Mouse (Mus musculus): ENCODE data around the gene Pacsin2. TPM values are rescaled to one million over a fixed set of nuclear protein-coding genes. Genes with fewer than 3 reads are reported as not detected.

The Pacsin2 gene
- polyA plus RNA-seq, 2 experiments, result 41.6 to 58.4 TPM

DNA sequence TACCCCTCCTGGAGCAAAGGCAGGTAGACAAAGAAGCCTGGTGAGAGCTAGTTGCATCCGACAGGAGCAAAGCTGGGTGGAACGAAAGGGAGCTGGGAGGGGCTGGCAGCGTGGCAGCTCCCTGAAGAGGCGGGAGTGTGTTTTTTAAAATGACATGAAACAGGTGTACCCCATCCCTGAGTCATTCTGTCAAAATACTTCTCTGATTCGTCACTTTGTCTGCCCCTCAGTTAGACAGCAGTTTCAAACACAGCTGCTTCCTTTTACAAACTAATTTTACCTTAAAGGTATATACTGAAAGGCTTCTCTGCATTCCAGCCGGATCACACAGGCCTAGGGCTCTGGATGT lies 30.1 kb upstream of the Pacsin2 start:
- no peak for TF ChIP-seq POLR2A (IDR thresholded peaks at IDR 0.05; ENCODE audit: borderline replicate concordance, extremely low read depth, insufficient read depth, insufficient read length)
- no peaks in the 10 kb centered on the region for H3K4me1 ChIP-seq (ENCODE audit: control insufficient read depth, insufficient read depth, low read length)
- no peaks in the 10 kb centered on the region for H3K9me3 ChIP-seq (ENCODE audit: control insufficient read depth, low read length)
- DNase-seq (ENCODE audit: low spot score) (no peak), ATAC-seq (ENCODE audit: low FRiP score, low read depth) (no peak)
- no peak overlapping the region for H3K4me2 ChIP-seq (replicated peaks; ENCODE audit: low read depth, low read length, severe bottlenecking)
- H3K27me3 ChIP-seq (ENCODE audit: control insufficient read depth, insufficient read depth, low read length), result no peaks in the 10 kb centered on the region
- H3K9ac ChIP-seq (ENCODE audit: low read depth, low read length, severe bottlenecking), result no peak overlapping the region
- H3K36me3 ChIP-seq (ENCODE audit: control insufficient read depth, insufficient read depth, low read length), result peaks cover 62% of the 10 kb centered on the region
- no peak overlapping the region for H3K4me3 ChIP-seq (replicated peaks; ENCODE audit: low read length)
- H3K27ac ChIP-seq (replicated peaks; ENCODE audit: low read depth, low read length), result no peak overlapping the region
- WGBS, result 73% methylated on average over 6 of the region's 6 CpGs

DNA sequence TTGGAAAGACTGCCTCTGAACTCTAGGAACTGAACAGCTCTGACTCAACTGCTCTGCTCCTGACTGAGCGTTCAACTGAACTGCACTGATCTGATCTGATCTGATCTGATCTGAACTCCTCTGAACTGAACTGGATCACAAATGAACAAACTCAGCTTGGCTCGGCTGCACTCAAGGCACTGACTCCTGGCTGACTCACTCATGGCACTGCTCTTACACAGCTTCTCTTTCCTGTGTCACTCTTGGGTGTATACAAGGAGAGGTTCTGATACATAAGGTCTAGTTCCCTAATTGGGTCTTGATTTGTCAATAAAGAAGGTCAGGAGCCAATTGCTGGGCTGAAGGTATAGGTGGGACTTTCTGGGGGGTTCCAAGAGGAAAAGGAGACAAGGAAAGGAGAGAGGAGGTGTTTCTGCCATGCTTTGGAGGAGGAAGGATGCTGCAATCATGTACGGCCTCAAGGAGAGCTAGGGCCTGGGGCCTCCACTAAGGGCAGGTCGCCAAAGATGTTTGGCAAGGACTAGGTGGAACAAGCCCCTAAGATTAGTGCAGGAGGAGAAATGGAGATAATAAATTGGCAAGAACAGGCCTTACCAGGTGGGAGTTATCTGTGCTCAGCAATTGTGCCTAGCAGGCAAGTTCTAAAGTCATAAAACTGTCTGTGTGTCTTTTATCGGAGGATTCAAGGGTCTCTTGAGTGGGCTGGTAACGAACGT lies 29.6 kb upstream of the Pacsin2 start:
- no peak overlapping the region for H3K4me3 ChIP-seq (replicated peaks; ENCODE audit: low read length)
- no peak overlapping the region for H3K9ac ChIP-seq (ENCODE audit: low read depth, low read length, severe bottlenecking)
- no peak for TF ChIP-seq POLR2A (IDR thresholded peaks at IDR 0.05; ENCODE audit: borderline replicate concordance, extremely low read depth, insufficient read depth, insufficient read length)
- H3K4me1 ChIP-seq (ENCODE audit: control insufficient read depth, insufficient read depth, low read length), result no peaks in the 10 kb centered on the region
- H3K9me3 ChIP-seq (ENCODE audit: control insufficient read depth, low read length), result no peaks in the 10 kb centered on the region
- H3K36me3 ChIP-seq (ENCODE audit: control insufficient read depth, insufficient read depth, low read length), result peaks cover 58% of the 10 kb centered on the region
- ATAC-seq (ENCODE audit: low FRiP score, low read depth) (no peak), DNase-seq (ENCODE audit: low spot score) (no peak)
- no peak overlapping the region for H3K4me2 ChIP-seq (replicated peaks; ENCODE audit: low read depth, low read length, severe bottlenecking)
- WGBS, result 75% methylated on average over 7 of the region's 7 CpGs
- no peaks in the 10 kb centered on the region for H3K27me3 ChIP-seq (ENCODE audit: control insufficient read depth, insufficient read depth, low read length)
- no peak overlapping the region for H3K27ac ChIP-seq (replicated peaks; ENCODE audit: low read depth, low read length)

DNA sequence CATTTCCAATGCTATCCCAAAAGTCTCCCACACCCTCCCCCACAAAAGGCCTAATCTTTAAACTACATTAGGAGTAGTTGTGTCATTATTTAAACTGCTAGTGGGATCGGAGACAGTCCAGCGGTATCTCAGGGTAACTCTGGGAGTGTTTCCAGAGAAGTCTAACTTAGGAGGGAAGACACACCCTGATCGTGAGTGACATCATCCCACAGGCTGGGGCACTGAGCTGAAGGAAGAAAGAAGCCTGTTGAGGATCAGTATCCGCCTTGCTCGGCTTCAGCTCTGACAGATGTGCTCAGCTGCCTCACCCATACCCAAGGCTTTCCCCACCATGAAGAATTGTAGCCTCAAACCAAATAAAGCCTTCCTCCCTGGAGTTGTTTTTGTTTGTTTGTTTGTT lies 27.5 kb upstream of the Pacsin2 start:
- Histone ChIP-seq H3K36me3 (ENCODE audit: control insufficient read depth, insufficient read depth, low read length) (peaks cover 41% of the 10 kb centered on the region), H3K27me3 (ENCODE audit: control insufficient read depth, insufficient read depth, low read length) (no peaks in the 10 kb centered on the region), H3K4me3 (replicated peaks; ENCODE audit: low read length) (no peak overlapping the region), H3K4me1 (ENCODE audit: control insufficient read depth, insufficient read depth, low read length) (no peaks in the 10 kb centered on the region), H3K4me2 (replicated peaks; ENCODE audit: low read depth, low read length, severe bottlenecking) (no peak overlapping the region), H3K27ac (replicated peaks; ENCODE audit: low read depth, low read length) (no peak overlapping the region), H3K9ac (ENCODE audit: low read depth, low read length, severe bottlenecking) (no peak overlapping the region), H3K9me3 (ENCODE audit: control insufficient read depth, low read length) (no peaks in the 10 kb centered on the region)
- DNase-seq (ENCODE audit: low spot score), result peak; percentile 15
- no peak for ATAC-seq (ENCODE audit: low FRiP score, low read depth)
- 80% methylated on average over 5 of the region's 5 CpGs for WGBS
- TF ChIP-seq POLR2A (IDR thresholded peaks at IDR 0.05; ENCODE audit: borderline replicate concordance, extremely low read depth, insufficient read depth, insufficient read length), result no peak

DNA sequence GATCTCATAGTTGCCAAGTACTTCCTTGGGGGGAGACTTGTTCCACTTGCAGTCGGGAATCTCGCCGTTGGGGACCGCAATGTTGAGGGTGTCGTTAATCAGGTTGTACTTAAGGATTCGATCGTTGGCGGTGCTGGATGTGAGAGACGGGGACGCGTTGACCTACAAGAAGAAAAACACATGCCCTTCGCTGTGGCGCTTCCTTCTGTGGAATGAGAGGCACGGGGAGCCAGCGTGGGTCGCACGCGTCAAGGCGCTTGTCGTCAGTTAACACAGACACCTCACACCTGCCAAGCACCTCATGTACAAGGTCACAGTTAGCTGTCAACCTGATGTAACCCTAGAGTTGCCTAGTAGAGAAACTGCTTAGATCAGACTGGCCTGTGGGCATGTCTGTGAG lies 25.1 kb upstream of the Pacsin2 start:
- Histone ChIP-seq H3K9me3 (ENCODE audit: control insufficient read depth, low read length) (no peaks in the 10 kb centered on the region), H3K4me3 (replicated peaks; ENCODE audit: low read length) (no peak overlapping the region), H3K36me3 (ENCODE audit: control insufficient read depth, insufficient read depth, low read length) (peaks cover 26% of the 10 kb centered on the region), H3K27ac (replicated peaks; ENCODE audit: low read depth, low read length) (no peak overlapping the region), H3K27me3 (ENCODE audit: control insufficient read depth, insufficient read depth, low read length) (no peaks in the 10 kb centered on the region), H3K4me2 (replicated peaks; ENCODE audit: low read depth, low read length, severe bottlenecking) (no peak overlapping the region), H3K4me1 (ENCODE audit: control insufficient read depth, insufficient read depth, low read length) (no peaks in the 10 kb centered on the region), H3K9ac (ENCODE audit: low read depth, low read length, severe bottlenecking) (no peak overlapping the region)
- TF ChIP-seq POLR2A (IDR thresholded peaks at IDR 0.05; ENCODE audit: borderline replicate concordance, extremely low read depth, insufficient read depth, insufficient read length), result no peak
- WGBS, result 93% methylated on average over 20 of the region's 20 CpGs
- DNase-seq (ENCODE audit: low spot score), result no peak
- ATAC-seq (ENCODE audit: low FRiP score, low read depth), result no peak

DNA sequence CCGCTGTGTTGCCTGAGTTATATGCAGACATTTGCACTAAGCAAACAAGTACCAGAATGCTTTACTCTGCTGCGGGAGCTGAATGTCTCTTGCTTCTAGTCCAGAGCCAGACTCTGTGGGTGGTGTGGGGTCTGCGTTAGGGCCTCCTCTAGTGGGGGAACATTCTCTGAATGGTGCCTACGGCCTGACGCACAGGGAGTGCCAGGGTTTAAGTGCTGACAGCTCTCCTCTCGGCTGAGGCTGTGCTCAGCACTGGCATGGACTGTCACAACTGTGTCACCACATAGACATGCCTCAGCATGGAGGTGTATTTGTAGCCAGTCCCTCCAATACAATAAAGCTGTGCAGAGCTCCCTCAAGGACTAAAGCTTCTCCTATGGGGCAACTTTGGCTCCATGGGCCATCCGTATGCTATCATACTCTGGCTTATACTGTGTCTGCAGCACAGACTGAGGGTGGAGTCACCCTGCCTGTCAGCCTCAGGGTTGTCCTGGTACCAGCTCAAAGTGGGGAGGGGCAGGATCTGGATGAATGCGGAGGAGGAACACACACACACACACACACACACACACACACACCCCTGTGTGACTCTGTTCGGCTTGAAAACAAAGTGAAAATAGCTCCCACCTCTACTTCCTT lies 23.2 kb upstream of the Pacsin2 start:
- H3K27me3 ChIP-seq (ENCODE audit: control insufficient read depth, insufficient read depth, low read length), result no peaks in the 10 kb centered on the region
- DNase-seq (ENCODE audit: low spot score) (no peak), ATAC-seq (ENCODE audit: low FRiP score, low read depth) (no peak)
- 84% methylated on average over 9 of the region's 9 CpGs for whole genome bisulfite sequencing
- no peak overlapping the region for H3K9ac ChIP-seq (ENCODE audit: low read depth, low read length, severe bottlenecking)
- H3K4me3 ChIP-seq (replicated peaks; ENCODE audit: low read length), result no peak overlapping the region
- H3K36me3 ChIP-seq (ENCODE audit: control insufficient read depth, insufficient read depth, low read length), result peaks cover 20% of the 10 kb centered on the region
- no peak for TF ChIP-seq POLR2A (IDR thresholded peaks at IDR 0.05; ENCODE audit: borderline replicate concordance, extremely low read depth, insufficient read depth, insufficient read length)
- no peak overlapping the region for H3K4me2 ChIP-seq (replicated peaks; ENCODE audit: low read depth, low read length, severe bottlenecking)
- H3K9me3 ChIP-seq (ENCODE audit: control insufficient read depth, low read length), result no peaks in the 10 kb centered on the region
- no peaks in the 10 kb centered on the region for H3K4me1 ChIP-seq (ENCODE audit: control insufficient read depth, insufficient read depth, low read length)
- H3K27ac ChIP-seq (replicated peaks; ENCODE audit: low read depth, low read length), result no peak overlapping the region
